Mouse (Mus musculus) midbrain, embryonic 13.5 days (tissue): ENCODE data around the gene Morn5. TPM values are rescaled to one million over a fixed set of nuclear protein-coding genes. Genes with fewer than 3 reads are reported as not detected.

Experiments used
- ATAC-seq: fragments of 200-750 bp; cut with Nextera tagmentation; 2 replicates; pipeline ENCODE4 v1.8.0; 2017; ENCODE audit warnings: mild to moderate bottlenecking, moderate TSS enrichment, moderate library complexity
- H3K27ac ChIP-seq: fragments of 300-500 bp; sonication (generic); 2 replicates; pipeline ENCODE4 v1.5.1; 2015; ENCODE audit warnings: inconsistent platforms, mild to moderate bottlenecking, moderate library complexity
- H3K27me3 ChIP-seq: fragments of 300-500 bp; sonication (generic); 2 replicates; pipeline ENCODE4 v1.6.1; 2015; ENCODE audit warnings: mild to moderate bottlenecking, inconsistent platforms
- H3K36me3 ChIP-seq: fragments of 300-500 bp; sonication (generic); 2 replicates; pipeline ENCODE4 v1.6.1; 2015; ENCODE audit warnings: mild to moderate bottlenecking, inconsistent platforms
- H3K4me1 ChIP-seq: fragments of 300-500 bp; sonication (generic); replicated peaks from 2 replicates; pipeline ENCODE4 v1.6.1; 2015; ENCODE audit warnings: inconsistent platforms
- H3K4me2 ChIP-seq: fragments of 300-500 bp; sonication (generic); replicated peaks from 2 replicates; pipeline ENCODE4 v1.6.1; 2015; ENCODE audit warnings: moderate library complexity, mild to moderate bottlenecking, inconsistent platforms
- H3K4me3 ChIP-seq: fragments of 300-500 bp; sonication (generic); replicated peaks from 2 replicates; pipeline ENCODE4 v1.5.1; 2015; ENCODE audit warnings: mild to moderate bottlenecking, inconsistent platforms
- H3K9ac ChIP-seq: fragments of 300-500 bp; sonication (generic); replicated peaks from 2 replicates; pipeline ENCODE4 v1.6.1; 2015; ENCODE audit warnings: mild to moderate bottlenecking, inconsistent platforms
- H3K9me3 ChIP-seq: fragments of 300-500 bp; sonication (generic); 2 replicates; pipeline ENCODE4 v1.6.1; 2016; ENCODE audit warnings: mild to moderate bottlenecking, inconsistent platforms
- WGBS: fragments of 180-500 bp; shearing (Covaris S2); methylation state at CpG from one replicate; pipeline ENCODE4 v1.1.7; 2015; 5-methylcytosine and 5-hydroxymethylcytosine counted together
- polyA plus RNA-seq: library from polyadenylated mRNA; unstranded; fragments of >200 nt; fragmentation: Nextera tagmentation; extraction: Ambion mirVana; gene quantifications from 2 replicates; pipeline ENCODE4 v1.2.1, GENCODE M21; 2015

Gene Morn5
- 1.1 and 1.2 TPM in 2 replicates for polyA plus RNA-seq

DNA sequence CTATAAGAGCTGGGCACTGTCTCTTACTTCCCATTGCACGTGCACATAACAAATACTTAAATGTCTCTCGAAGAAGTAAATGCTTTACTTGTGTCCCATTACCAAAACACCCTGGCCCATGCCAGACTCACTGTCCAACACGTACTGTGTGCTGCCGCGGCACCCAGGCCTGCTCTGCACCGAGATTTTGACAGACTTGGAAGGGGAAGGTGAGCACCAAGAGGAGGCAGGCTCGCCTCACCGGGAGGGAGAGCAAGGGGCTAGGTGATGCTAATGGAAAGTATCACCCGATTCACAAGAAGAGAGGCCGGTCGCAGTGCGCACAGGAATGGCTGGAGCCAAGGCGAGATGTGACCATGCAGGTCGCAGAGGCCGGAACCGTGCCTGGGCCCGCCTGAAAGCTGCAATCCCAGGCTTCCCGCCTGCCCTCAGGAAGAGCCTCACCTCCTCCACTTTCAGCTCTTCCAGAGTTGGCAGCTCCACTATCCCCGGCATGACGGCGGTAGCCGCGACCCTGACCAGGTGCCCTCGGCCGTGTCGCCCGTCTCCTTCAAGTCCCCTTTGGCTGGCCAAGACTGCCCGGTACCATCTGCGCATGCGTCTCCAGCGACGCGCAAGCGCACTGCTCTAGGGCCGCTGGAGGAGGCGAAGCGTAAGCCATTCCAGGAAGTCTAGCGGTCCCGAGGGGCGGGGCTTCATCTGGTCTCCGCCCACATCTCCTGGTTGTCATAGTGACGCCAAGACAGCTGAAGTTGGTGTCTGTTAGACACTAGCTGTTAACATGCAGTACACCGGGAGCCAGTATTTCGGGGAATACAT is at the start of gene Morn5, which contains the start of gene Ndufa8:
Morn5 (plus strand) TSS at position 711 of the 819 bp plus-strand sequence.
Ndufa8 (minus strand) TSS at position 659 of the 819 bp plus-strand sequence.
- Histone ChIP-seq H3K27me3 (no peaks in the 10 kb centered on the region; the same call in 1 of the 2 replicates), H3K9ac (peak within 1 kb of the TSS; percentile 94), H3K4me3 (peak within 1 kb of the TSS; percentile 91), H3K4me2 (peak within 1 kb of the TSS; percentile 82), H3K27ac (peak within 1 kb of the TSS; percentile 45; the same call in 1 of the 2 replicates), H3K9me3 (no peaks in the 10 kb centered on the region), H3K36me3 (0 out of 2 replicates have a peak, but pooled peaks cover 4% of the 10 kb centered on the region), H3K4me1 (peaks cover 23% of the 10 kb centered on the region)
- ATAC-seq = peak; percentile 96
- WGBS = under 1% methylated on average over 44 of the region's 44 CpGs

DNA sequence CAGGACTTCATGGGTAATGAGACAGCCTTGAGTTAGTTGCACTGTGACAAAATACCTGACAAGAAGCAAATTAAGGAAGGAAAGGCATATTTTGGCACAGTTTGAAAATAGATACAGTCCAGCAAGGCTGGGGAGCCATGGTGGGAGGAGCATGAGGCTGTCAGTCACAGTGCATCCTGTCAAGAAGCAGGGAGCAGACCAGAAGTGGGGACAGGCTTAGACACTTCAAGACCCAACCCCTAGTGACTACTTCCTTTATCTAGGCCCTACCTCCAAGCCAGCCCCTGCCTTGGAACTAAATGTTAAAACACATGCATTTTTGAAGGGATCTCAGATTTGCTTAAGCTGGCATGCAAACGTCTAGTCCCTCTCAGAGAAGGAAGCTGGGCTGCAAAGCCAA is 48.9 kb upstream of the Morn5 start:
- 57% methylated on average over 1 of the region's 1 CpGs for WGBS
- peaks cover 4% of the 10 kb centered on the region; the same call in 1 of the 2 replicates for H3K27me3 ChIP-seq
- ATAC-seq = no peak

DNA sequence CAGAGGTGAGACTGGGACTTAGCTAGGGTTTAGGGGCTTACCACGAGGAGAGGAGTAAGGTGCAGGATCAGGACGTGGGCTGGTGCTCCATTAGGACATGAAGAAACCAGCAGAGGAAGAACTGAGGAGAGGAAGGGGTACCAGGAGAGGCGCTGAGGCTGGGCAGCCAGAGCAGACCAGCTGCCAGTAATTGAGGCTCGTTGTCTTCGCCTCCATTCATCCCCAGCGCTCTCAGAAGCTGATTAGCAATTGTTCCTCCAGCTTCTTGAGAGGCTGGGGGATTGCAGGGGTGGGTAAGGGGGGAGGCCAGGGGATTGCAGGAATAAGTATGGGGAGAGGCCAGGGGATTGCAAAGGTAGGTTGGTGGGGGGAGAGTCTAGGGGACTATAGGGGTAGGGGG is 47.1 kb upstream of the Morn5 start:
- Histone ChIP-seq H3K27ac (no peak overlapping the region), H3K4me2 (no peak overlapping the region), H3K36me3 (no peaks in the 10 kb centered on the region), H3K4me1 (0 out of 2 replicates have a peak, but pooled peaks cover 2% of the 10 kb centered on the region), H3K4me3 (no peak overlapping the region), H3K9me3 (no peaks in the 10 kb centered on the region), H3K9ac (no peak overlapping the region), H3K27me3 (peaks cover 8% of the 10 kb centered on the region; the same call in 1 of the 2 replicates)
- 34% methylated on average over 6 of the region's 6 CpGs for WGBS
- ATAC-seq = no peak

More for the DNA sequence above, 48.9 kb upstream of the Morn5 start:
- no peak overlapping the region for H3K4me3 ChIP-seq
- no peaks in the 10 kb centered on the region for H3K9me3 ChIP-seq
- H3K36me3 ChIP-seq = no peaks in the 10 kb centered on the region
- H3K27ac ChIP-seq = no peak overlapping the region
- H3K4me1 ChIP-seq = 0 out of 2 replicates have a peak, but pooled peaks cover 2% of the 10 kb centered on the region
- no peak overlapping the region for H3K9ac ChIP-seq
- H3K4me2 ChIP-seq = no peak overlapping the region

DNA sequence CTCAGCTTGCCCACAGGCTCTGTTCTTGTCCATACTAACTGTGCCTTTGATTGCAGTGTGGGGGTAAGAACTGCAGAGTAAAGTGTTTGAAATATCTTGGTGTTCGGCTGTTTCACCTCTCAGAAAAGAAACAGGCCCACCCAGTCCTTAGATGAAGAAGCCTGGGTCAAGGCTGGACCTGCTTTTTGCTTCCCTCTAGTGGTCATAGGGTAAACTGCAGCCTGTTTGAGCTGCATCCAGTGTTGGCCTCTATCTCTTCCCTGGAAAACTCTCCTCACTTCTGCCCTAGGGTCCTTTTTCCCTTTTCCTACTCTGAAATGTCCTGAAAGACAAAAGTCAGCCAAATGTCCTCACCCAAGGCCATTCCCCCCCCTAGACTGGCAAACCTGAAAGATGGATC is 41.2 kb upstream of the Morn5 start:
- Histone ChIP-seq H3K4me2 (no peak overlapping the region), H3K36me3 (no peaks in the 10 kb centered on the region), H3K9me3 (no peaks in the 10 kb centered on the region), H3K4me3 (no peak overlapping the region), H3K9ac (no peak overlapping the region), H3K27me3 (peaks cover 33% of the 10 kb centered on the region), H3K27ac (no peak overlapping the region), H3K4me1 (peaks cover 14% of the 10 kb centered on the region)
- whole genome bisulfite sequencing = 38% methylated on average over 1 of the region's 1 CpGs
- no peak for ATAC-seq

DNA sequence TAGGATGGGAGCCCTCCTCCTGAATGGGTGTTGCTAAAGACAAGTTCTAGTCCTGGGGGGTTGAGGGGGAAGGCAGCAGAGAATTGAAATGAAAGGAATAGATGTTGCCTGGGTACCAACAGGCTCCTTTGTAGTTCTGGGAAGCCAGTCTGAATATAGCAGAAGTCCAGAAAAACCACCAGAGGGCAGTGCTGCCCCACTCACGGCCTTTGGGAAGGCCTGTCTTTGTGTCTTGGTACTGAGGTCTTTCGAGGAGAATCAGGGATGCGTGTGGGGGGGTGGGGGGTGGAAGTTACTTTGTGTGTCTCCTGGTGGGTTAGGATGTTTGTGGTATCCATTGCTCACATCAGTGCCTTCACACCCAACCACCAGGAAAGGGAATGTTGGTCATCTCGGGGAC is 39.9 kb upstream of the Morn5 start:
- Histone ChIP-seq H3K27ac (no peak overlapping the region), H3K36me3 (no peaks in the 10 kb centered on the region), H3K9me3 (no peaks in the 10 kb centered on the region), H3K4me3 (no peak overlapping the region), H3K4me2 (no peak overlapping the region), H3K27me3 (peaks cover 35% of the 10 kb centered on the region), H3K9ac (no peak overlapping the region), H3K4me1 (peaks cover 12% of the 10 kb centered on the region)
- ATAC-seq = peak; percentile 40
- WGBS = 18% methylated on average over 4 of the region's 4 CpGs

DNA sequence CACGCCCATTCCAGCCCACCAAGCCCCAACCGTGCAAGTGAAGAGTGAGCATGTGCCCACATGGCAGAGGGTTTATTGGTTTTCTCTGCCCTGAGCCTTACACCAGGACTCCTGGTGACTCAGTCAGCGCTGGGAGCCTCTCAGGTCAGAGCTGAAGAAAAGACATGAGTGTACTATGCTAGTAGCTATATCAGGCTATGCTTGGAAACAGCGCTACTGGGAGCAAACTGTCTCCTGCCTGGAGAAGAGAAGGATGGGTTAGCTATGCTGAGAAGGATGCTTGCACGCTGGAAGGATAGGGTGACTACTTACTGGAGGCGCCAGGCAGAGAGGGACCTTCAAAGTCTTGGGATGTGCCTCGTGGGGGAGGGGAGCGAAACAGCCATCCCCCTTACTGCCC is 38.7 kb upstream of the Morn5 start:
- H3K9ac ChIP-seq = no peak overlapping the region
- H3K4me3 ChIP-seq = no peak overlapping the region
- H3K27me3 ChIP-seq = peaks cover 33% of the 10 kb centered on the region
- peak overlapping the region; percentile 68 for H3K4me2 ChIP-seq
- no peaks in the 10 kb centered on the region for H3K36me3 ChIP-seq
- 48% methylated on average over 8 of the region's 8 CpGs for WGBS
- H3K4me1 ChIP-seq = peaks cover 12% of the 10 kb centered on the region
- H3K27ac ChIP-seq = no peak overlapping the region
- H3K9me3 ChIP-seq = no peaks in the 10 kb centered on the region
- ATAC-seq = 0 out of 2 replicates have a peak, but pooled peaks have one; percentile 5

DNA sequence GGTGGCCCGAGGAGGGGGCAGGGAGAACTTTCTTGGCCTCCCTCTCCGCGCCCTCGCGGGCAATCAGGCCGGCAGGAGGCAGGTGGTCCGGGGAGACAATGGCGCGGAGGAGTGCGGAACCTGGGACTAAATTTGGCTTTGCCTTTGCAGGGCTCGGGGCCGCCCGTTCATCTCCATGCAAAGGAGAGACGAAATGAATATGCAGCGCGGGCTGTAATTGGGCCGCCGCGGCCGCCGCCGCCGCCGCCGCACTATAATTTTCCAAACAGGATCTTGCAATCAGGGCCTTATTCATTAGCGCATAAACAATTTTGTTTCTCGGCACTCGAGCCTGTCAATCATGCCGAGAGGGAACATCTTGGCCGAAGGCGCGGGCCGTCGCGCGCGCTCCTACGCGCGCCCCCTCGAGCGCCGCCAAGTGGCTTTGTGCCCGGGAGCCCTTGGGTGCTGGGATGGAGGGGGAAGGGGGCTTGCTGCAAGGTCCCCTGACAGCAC is 37.9 kb upstream of the Morn5 start:
- peak overlapping the region; percentile 48 for H3K4me3 ChIP-seq
- peak; percentile 32; the same call in 1 of the 2 replicates for ATAC-seq
- H3K4me1 ChIP-seq = peaks cover 12% of the 10 kb centered on the region
- H3K9me3 ChIP-seq = no peaks in the 10 kb centered on the region
- peak overlapping the region; percentile 68 for H3K4me2 ChIP-seq
- peak overlapping the region; percentile 65 for H3K9ac ChIP-seq
- H3K27me3 ChIP-seq = peaks cover 29% of the 10 kb centered on the region
- no peak overlapping the region for H3K27ac ChIP-seq
- WGBS = under 1% methylated on average over 44 of the region's 44 CpGs
- H3K36me3 ChIP-seq = no peaks in the 10 kb centered on the region

DNA sequence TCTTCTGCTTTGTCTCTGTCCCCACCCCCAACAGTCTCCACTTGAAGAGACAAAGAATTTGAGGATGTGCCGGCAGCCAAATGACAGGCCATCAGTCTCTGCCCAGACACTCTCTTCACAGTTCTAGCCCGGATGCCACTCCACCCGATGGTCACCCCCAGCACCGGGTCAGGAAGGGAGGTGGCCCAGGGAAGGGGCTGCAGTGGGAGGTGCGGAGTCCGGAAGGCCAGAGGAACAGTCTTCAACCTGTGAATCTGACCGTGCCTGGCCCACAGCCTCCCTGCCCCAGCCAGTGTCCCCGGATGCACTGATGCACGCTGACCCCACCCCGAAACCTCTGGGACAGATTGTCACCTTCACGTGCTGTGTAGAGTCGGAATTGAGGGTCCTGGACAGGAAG is 36.2 kb upstream of the Morn5 start:
- Histone ChIP-seq H3K27ac (no peak overlapping the region), H3K4me1 (peaks cover 12% of the 10 kb centered on the region), H3K9me3 (no peaks in the 10 kb centered on the region), H3K4me3 (no peak overlapping the region), H3K27me3 (peaks cover 29% of the 10 kb centered on the region), H3K36me3 (no peaks in the 10 kb centered on the region), H3K9ac (no peak overlapping the region), H3K4me2 (no peak overlapping the region)
- no peak for ATAC-seq
- 74% methylated on average over 12 of the region's 12 CpGs for WGBS

DNA sequence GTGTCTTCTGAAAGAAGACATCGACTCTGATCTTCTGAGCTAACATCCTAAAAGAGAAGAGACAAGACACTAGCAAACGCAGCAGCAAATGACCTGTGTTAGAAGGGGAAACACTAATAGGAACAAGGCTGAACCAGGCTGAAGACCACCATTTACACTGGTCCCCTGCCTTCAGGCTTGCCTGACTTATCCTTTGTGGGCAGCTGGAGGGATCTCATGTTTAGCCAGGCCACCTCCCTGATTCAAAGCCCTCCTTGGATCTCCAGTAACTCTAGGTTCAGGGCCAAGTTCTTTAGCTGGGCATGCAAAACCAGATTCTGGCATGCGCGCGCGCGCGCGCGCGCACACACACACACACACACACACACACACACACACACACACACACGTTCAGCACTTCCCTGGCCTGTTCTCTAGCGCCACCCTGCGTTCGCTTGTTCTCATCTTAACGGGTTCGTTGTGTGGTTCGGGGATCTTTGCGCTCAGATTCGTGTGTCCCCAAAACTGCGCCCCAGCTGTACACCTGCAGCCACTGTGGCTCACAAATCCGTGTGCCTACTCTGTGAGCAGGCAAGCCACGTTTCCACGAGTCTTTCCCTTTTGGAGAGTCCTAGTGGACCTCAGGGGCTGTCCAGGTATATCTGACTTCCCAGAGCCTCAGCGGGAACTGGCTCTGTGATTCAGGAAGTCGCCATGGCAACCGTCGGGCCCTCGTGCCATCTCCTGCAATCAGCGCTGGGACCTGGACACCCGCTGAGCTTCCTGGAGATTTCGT is 27.7 kb upstream of the Morn5 start:
- peaks cover 9% of the 10 kb centered on the region for H3K4me1 ChIP-seq
- no peaks in the 10 kb centered on the region for H3K36me3 ChIP-seq
- 4% methylated on average over 32 of the region's 32 CpGs for WGBS
- peak; percentile 80 for ATAC-seq
- H3K27me3 ChIP-seq = peaks cover 8% of the 10 kb centered on the region
- H3K9ac ChIP-seq = no peak overlapping the region
- no peak overlapping the region for H3K27ac ChIP-seq
- no peaks in the 10 kb centered on the region for H3K9me3 ChIP-seq
- peak overlapping the region; percentile 47 for H3K4me2 ChIP-seq
- H3K4me3 ChIP-seq = peak overlapping the region; percentile 22

DNA sequence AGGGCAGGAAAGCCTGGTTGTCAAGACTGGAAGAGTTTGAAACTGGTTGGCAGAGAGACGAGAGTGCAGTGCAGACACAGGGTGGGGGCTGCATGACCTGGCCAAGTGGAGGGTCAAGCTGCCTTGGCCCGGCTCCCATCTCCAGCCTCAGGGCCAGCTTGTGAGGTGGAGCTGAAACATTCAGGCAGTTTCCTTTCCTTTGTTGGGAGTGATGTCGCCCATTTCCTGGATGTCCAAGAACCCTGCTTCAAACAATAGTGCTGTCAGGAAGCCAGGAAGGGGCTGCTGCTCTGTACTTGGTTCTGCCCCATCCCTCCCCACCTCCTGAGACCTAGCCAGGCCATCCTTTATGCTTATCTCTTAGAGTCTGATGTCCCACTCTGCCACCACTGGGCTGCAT is 26.0 kb upstream of the Morn5 start:
- Histone ChIP-seq H3K4me1 (peaks cover 10% of the 10 kb centered on the region), H3K36me3 (no peaks in the 10 kb centered on the region), H3K27me3 (peaks cover 8% of the 10 kb centered on the region), H3K4me2 (no peak overlapping the region), H3K4me3 (no peak overlapping the region), H3K9ac (no peak overlapping the region), H3K9me3 (no peaks in the 10 kb centered on the region), H3K27ac (no peak overlapping the region)
- no peak for ATAC-seq
- 79% methylated on average over 3 of the region's 3 CpGs for WGBS

DNA sequence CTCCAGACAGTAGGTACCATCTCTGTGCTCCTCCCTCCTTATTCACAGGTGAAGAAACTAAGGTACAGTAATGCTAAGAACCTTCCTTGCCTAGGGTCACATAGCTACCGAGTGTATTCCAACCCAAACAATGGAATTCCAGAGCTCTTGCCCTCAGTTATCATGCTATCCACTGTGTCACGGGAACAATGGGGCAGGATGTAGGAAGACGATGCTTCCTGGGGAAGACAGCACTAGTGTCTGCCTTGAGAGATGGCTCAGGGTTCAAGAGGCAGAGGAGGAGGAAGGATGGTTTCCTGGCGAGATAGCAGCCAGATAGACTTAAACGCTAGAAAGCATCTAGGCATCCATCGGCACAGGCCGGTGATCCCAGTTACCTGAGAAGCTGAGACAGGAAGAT is 16.4 kb upstream of the Morn5 start:
- Histone ChIP-seq H3K27ac (no peak overlapping the region), H3K27me3 (no peaks in the 10 kb centered on the region), H3K9ac (no peak overlapping the region), H3K4me2 (no peak overlapping the region), H3K4me1 (peaks cover 8% of the 10 kb centered on the region; the same call in 1 of the 2 replicates), H3K4me3 (no peak overlapping the region), H3K9me3 (no peaks in the 10 kb centered on the region), H3K36me3 (peaks cover 30% of the 10 kb centered on the region)
- WGBS = 84% methylated on average over 7 of the region's 7 CpGs
- no peak for ATAC-seq

DNA sequence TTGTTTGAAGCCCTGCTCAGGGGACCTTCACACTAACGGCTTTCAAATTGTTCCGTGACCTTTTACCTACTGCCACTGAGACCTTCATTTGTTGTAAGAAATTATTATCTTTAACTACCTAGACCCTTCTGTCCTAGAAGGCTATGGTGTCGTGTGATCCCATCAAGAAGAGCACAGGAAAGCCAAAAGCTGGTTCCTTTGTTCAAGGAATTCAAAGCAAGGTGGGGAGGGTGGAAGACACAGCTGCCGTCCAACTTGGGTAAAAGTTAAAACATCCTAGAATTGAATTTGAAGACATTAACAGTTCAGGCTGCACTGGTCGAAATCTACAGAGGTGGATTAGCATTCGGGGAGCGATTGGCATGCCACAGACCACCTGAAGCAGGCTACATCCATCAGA is 15.3 kb upstream of the Morn5 start:
- ATAC-seq = no peak
- WGBS = 73% methylated on average over 7 of the region's 7 CpGs
- Histone ChIP-seq H3K4me2 (no peak overlapping the region), H3K27me3 (no peaks in the 10 kb centered on the region), H3K36me3 (peaks cover 39% of the 10 kb centered on the region), H3K27ac (no peak overlapping the region), H3K9ac (no peak overlapping the region), H3K4me3 (no peak overlapping the region), H3K4me1 (peaks cover 1% of the 10 kb centered on the region; the same call in 1 of the 2 replicates), H3K9me3 (no peaks in the 10 kb centered on the region)
